Mouse (Mus musculus) CH12.LX (cell line): Measurements from ENCODE around the gene Tacc2. TPM values are rescaled to one million over a fixed set of nuclear protein-coding genes. Genes with fewer than 3 reads are reported as not detected.

ENCODE experiments used
- DNase-seq: peaks from one replicate; pipeline ENCODE4 v3.0.0-alpha.2; 2013; ENCODE audit errors: extremely low read depth
- H3K27ac ChIP-seq: 2 replicates; pipeline ENCODE4 v1.5.1; 2012; ENCODE audit warnings: low read depth, mild to moderate bottlenecking, control low read depth, moderate library complexity; ENCODE audit not compliant: insufficient read depth
- H3K27me3 ChIP-seq: replicated peaks from 2 replicates; pipeline ENCODE3; 2012; ENCODE audit warnings: inconsistent platforms
- H3K36me3 ChIP-seq, 2 experiments: replicated peaks in 1 of 2; 2 replicates each; pipeline versions ENCODE3 to v1.6.1; 2012; ENCODE audit warnings: inconsistent platforms in 1 of 2, low read length in 1 of 2, mild to moderate bottlenecking in 1 of 2, mixed read lengths in 1 of 2, moderate library complexity in 1 of 2; ENCODE audit not compliant: control insufficient read depth in 1 of 2, insufficient read depth in 1 of 2
- H3K4me1 ChIP-seq, 2 experiments: 2 replicates each; pipeline ENCODE4 v1.6.1; 2012; ENCODE audit warnings: inconsistent platforms in 1 of 2, moderate library complexity in 1 of 2; ENCODE audit not compliant: insufficient read depth in 2 of 2, control insufficient read depth in 1 of 2
- H3K4me2 ChIP-seq: 2 replicates; pipeline ENCODE4 v1.6.1; 2012; ENCODE audit warnings: low read depth, mild to moderate bottlenecking, control low read depth; ENCODE audit not compliant: poor library complexity, insufficient read depth, severe bottlenecking
- H3K4me3 ChIP-seq, 3 experiments: fragments of 150-350 bp in 1 of 3; sonication (generic) in 1 of 3; replicated peaks in 1 of 3; 2 replicates each; pipeline versions ENCODE3 to v1.5.1; 2011 to 2012; ENCODE audit warnings: low read depth in 2 of 3, low read length in 2 of 3, mild to moderate bottlenecking in 2 of 3, moderate library complexity in 2 of 3, control low read depth in 1 of 3, improper control_type of control experiment in 1 of 3, inconsistent platforms in 1 of 3, mixed read lengths in 1 of 3; ENCODE audit not compliant: poor library complexity in 1 of 3
- H3K79me2 ChIP-seq: replicated peaks from 2 replicates; pipeline ENCODE4 v1.6.1; 2012; ENCODE audit warnings: mild to moderate bottlenecking, moderate library complexity; ENCODE audit not compliant: control insufficient read depth, poor library complexity, insufficient read depth, severe bottlenecking; ENCODE audit errors: extremely low read depth
- H3K9ac ChIP-seq: 2 replicates; pipeline ENCODE4 v1.6.1; 2012; ENCODE audit warnings: low read depth, mild to moderate bottlenecking, control low read depth, moderate library complexity; ENCODE audit not compliant: insufficient read depth
- H3K9me3 ChIP-seq: replicated peaks from 2 replicates; pipeline ENCODE3; 2012; ENCODE audit warnings: low read length, inconsistent platforms, mixed read lengths
- BHLHE40 ChIP-seq: IDR thresholded peaks from 2 replicates; pipeline ENCODE4 v1.6.1; 2011; ENCODE audit warnings: mild to moderate bottlenecking, low read depth, low read length, improper control_type of control experiment
- CHD1 ChIP-seq: IDR thresholded peaks from 2 replicates; pipeline ENCODE4 v1.6.1; 2012; ENCODE audit warnings: low read depth, low read length, improper control_type of control experiment, inconsistent platforms
- CHD2 ChIP-seq: IDR thresholded peaks from 2 replicates; pipeline ENCODE4 v1.6.1; 2011; ENCODE audit warnings: low read length, improper control_type of control experiment
- CTCF ChIP-seq, 2 experiments: IDR thresholded peaks in 1 of 2; conservative IDR thresholded peaks in 1 of 2; 2 replicates each; pipeline ENCODE4 v1.5.1; 2011 to 2012; ENCODE audit warnings: low read depth in 2 of 2, low read length in 2 of 2, improper control_type of control experiment in 1 of 2, inconsistent platforms in 1 of 2, mild to moderate bottlenecking in 1 of 2, moderate library complexity in 1 of 2
- E2F4 ChIP-seq: IDR thresholded peaks from 2 replicates; pipeline ENCODE4 v1.6.1; 2011; ENCODE audit warnings: low read depth, low read length, improper control_type of control experiment; ENCODE audit not compliant: insufficient replicate concordance
- ELF1 ChIP-seq: IDR thresholded peaks from 2 replicates; pipeline ENCODE4 v1.6.1; 2014; ENCODE audit warnings: low read depth, mild to moderate bottlenecking, inconsistent platforms, low read length, improper control_type of control experiment
- ETS1 ChIP-seq: conservative IDR thresholded peaks from 2 replicates; pipeline ENCODE4 v1.6.1; 2012; ENCODE audit warnings: low read depth, mild to moderate bottlenecking, inconsistent platforms, low read length, improper control_type of control experiment, moderate library complexity
- GABPA ChIP-seq: IDR thresholded peaks from 2 replicates; pipeline ENCODE4 v1.6.1; 2012; ENCODE audit warnings: low read depth, low read length, improper control_type of control experiment, inconsistent platforms; ENCODE audit not compliant: insufficient replicate concordance
- HCFC1 ChIP-seq: IDR thresholded peaks from 2 replicates; pipeline ENCODE4 v1.6.1; 2012; ENCODE audit warnings: low read depth, mild to moderate bottlenecking, inconsistent platforms, low read length, improper control_type of control experiment
- JUN ChIP-seq: IDR thresholded peaks from 2 replicates; pipeline ENCODE4 v1.6.1; 2011; ENCODE audit warnings: low read depth, mild to moderate bottlenecking, low read length, improper control_type of control experiment, moderate library complexity; ENCODE audit not compliant: insufficient read depth
- KAT2A ChIP-seq: IDR thresholded peaks from 2 replicates; pipeline ENCODE4 v1.6.1; 2012; ENCODE audit warnings: low read length, improper control_type of control experiment, inconsistent platforms; ENCODE audit not compliant: insufficient replicate concordance
- MAFK ChIP-seq: IDR thresholded peaks from 2 replicates; pipeline ENCODE4 v1.6.1; 2011; ENCODE audit warnings: low read length, improper control_type of control experiment; ENCODE audit not compliant: insufficient replicate concordance
- MAX ChIP-seq: IDR thresholded peaks from 2 replicates; pipeline ENCODE4 v1.6.1; 2011; ENCODE audit warnings: low read length, improper control_type of control experiment
- MEF2A ChIP-seq: IDR thresholded peaks from 2 replicates; pipeline ENCODE4 v1.6.1; 2014; ENCODE audit warnings: low read depth, mild to moderate bottlenecking, inconsistent platforms, low read length, improper control_type of control experiment, borderline replicate concordance
- MYC ChIP-seq: IDR thresholded peaks from 2 replicates; pipeline ENCODE4 v1.6.1; 2011; ENCODE audit warnings: low read depth, mild to moderate bottlenecking, improper control_type of control experiment, low read length
- NELFE ChIP-seq: IDR thresholded peaks from 2 replicates; pipeline ENCODE4 v1.6.1; 2011; ENCODE audit warnings: low read depth, low read length, improper control_type of control experiment
- NRF1 ChIP-seq: IDR thresholded peaks from 2 replicates; pipeline ENCODE4 v1.6.1; 2014; ENCODE audit warnings: low read depth, mild to moderate bottlenecking, inconsistent platforms, low read length, improper control_type of control experiment, moderate library complexity
- PAX5 ChIP-seq: IDR thresholded peaks from 2 replicates; pipeline ENCODE4 v1.6.1; 2012; ENCODE audit warnings: low read length, inconsistent platforms, mixed read lengths
- POLR2A ChIP-seq: IDR thresholded peaks from 2 replicates; pipeline ENCODE4 v1.6.1; 2011; ENCODE audit warnings: low read depth, mild to moderate bottlenecking, improper control_type of control experiment, low read length
- RAD21 ChIP-seq: IDR thresholded peaks from 2 replicates; pipeline ENCODE4 v1.6.1; 2011; ENCODE audit warnings: low read depth, mild to moderate bottlenecking, low read length, improper control_type of control experiment, moderate library complexity
- RCOR1 ChIP-seq: conservative IDR thresholded peaks from 2 replicates; pipeline ENCODE4 v1.6.1; 2012; ENCODE audit warnings: low read depth, mild to moderate bottlenecking, inconsistent platforms, low read length, improper control_type of control experiment
- TBP ChIP-seq: conservative IDR thresholded peaks from 2 replicates; pipeline ENCODE4 v1.6.1; 2011; ENCODE audit warnings: low read depth, low read length, improper control_type of control experiment
- TCF12 ChIP-seq: IDR thresholded peaks from 2 replicates; pipeline ENCODE4 v1.6.1; 2014; ENCODE audit warnings: low read depth, mild to moderate bottlenecking, inconsistent platforms, low read length, improper control_type of control experiment
- UBTF ChIP-seq: IDR thresholded peaks from 2 replicates; pipeline ENCODE4 v1.6.1; 2012; ENCODE audit warnings: low read depth, mild to moderate bottlenecking, inconsistent platforms, low read length, improper control_type of control experiment, moderate library complexity
- USF1 ChIP-seq: IDR thresholded peaks from 2 replicates; pipeline ENCODE4 v1.6.1; 2014; ENCODE audit warnings: low read depth, mild to moderate bottlenecking, inconsistent platforms, low read length, improper control_type of control experiment
- ZC3H11A ChIP-seq: IDR thresholded peaks from 2 replicates; pipeline ENCODE4 v1.6.1; 2012; ENCODE audit warnings: low read depth, mild to moderate bottlenecking, inconsistent platforms, low read length, improper control_type of control experiment
- ZKSCAN1 ChIP-seq: IDR thresholded peaks from 2 replicates; pipeline ENCODE4 v1.6.1; 2012; ENCODE audit warnings: low read depth, inconsistent platforms, low read length, improper control_type of control experiment, borderline replicate concordance
- ZNF384 ChIP-seq: IDR thresholded peaks from 2 replicates; pipeline ENCODE4 v1.6.1; 2012; ENCODE audit warnings: low read depth, low read length, improper control_type of control experiment, inconsistent platforms
- dilution Hi-C: fragments of 300-500 bp; cut with MboI; formaldehyde crosslinking; loops from 2 replicates; pipeline ENCODE4 v1.14.3; 2020; ENCODE audit warnings: low sequenced_read_pairs; ENCODE audit not compliant: extremely low pct_unique_long_range_greater_than_20kb, extremely low pct_ligation_motif_present
- in situ Hi-C: fragments of 300-500 bp; cut with MboI; formaldehyde crosslinking; loops from 3 replicates; pipeline ENCODE4 v1.14.3; 2019; ENCODE audit warnings: low sequenced_read_pairs, low pct_ligation_motif_present, low pct_unique_long_range_greater_than_20kb, mixed read lengths
- polyA plus RNA-seq: library from polyadenylated mRNA; unstranded; fragments of >175 nt; gene quantifications from 2 replicates; pipeline ENCODE4 v1.2.1, GENCODE M21; 2012; ENCODE audit warnings: low read depth; ENCODE audit not compliant: insufficient read length
- total RNA-seq, 2 experiments: library from RNA; depleted of rRNA; stranded (reverse); fragments of 300-350 nt in 1 of 2; fragments of >200 nt in 1 of 2; gene quantifications; 2 replicates each; pipeline ENCODE4 v1.2.3; 2012 to 2014

The Tacc2 gene
- total and polyA plus RNA-seq, 3 experiments, result 0.13 to 0.41 TPM; not detected in 1

DNA sequence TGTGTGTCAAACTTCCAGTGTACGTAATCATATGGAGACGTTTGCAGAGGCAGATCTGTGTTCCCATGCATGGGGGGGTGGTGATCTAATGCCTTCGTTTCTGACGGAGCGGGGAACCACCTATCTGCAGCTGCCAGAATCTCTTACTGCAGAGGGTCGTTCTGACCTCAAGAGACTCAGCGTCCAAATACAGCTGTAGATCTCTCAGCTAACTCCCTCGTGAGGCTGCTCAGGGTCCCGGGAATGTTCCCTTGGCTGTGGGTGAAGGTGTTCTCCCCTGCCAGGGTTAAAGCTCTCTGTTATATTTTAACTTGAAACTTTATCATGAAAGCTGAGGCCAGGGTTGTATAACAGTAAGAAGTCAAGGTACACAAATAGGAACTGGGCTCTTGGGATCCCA lies 131.7 kb downstream of the Tacc2 start:
- no peaks in the 10 kb centered on the region for H3K9me3 ChIP-seq
- H3K4me1 ChIP-seq, result no peaks in the 10 kb centered on the region
- H3K27me3 ChIP-seq, result peaks cover 11% of the 10 kb centered on the region
- H3K79me2 ChIP-seq, result no peaks in the 10 kb centered on the region
- no peak overlapping the region for H3K4me3 ChIP-seq
- no peak overlapping the region for H3K4me2 ChIP-seq
- no peak for DNase-seq
- no peaks in the 10 kb centered on the region for H3K36me3 ChIP-seq
- TF ChIP-seq ZC3H11A, result no peak
- TF ChIP-seq NELFE, result no peak
- TF ChIP-seq MAFK, result no peak
- TF ChIP-seq TBP, result no peak
- TF ChIP-seq HCFC1, result no peak
- TF ChIP-seq GABPA, result no peak
- no peak for TF ChIP-seq MAX
- TF ChIP-seq ZKSCAN1, result no peak
- no peak for TF ChIP-seq BHLHE40
- no peak for TF ChIP-seq E2F4
- no peak for TF ChIP-seq RCOR1
- no peak for TF ChIP-seq CHD1
- no peak for TF ChIP-seq ZNF384
- no peak for TF ChIP-seq PAX5
- TF ChIP-seq CHD2, result no peak
- TF ChIP-seq CTCF (conservative IDR thresholded peaks at IDR 0.05 in 1 of 2, IDR thresholded peaks at IDR 0.05 in 1 of 2; ENCODE audit: low read depth in 2 of 2, low read length in 2 of 2), result no peak
- no peak for TF ChIP-seq KAT2A
- no peak for TF ChIP-seq ELF1
- TF ChIP-seq NRF1, result no peak
- in situ Hi-C loops, result no loop called here
- no peak overlapping the region for H3K27ac ChIP-seq
- dilution Hi-C loops, result no loop called here
- no peak overlapping the region for H3K9ac ChIP-seq

DNA sequence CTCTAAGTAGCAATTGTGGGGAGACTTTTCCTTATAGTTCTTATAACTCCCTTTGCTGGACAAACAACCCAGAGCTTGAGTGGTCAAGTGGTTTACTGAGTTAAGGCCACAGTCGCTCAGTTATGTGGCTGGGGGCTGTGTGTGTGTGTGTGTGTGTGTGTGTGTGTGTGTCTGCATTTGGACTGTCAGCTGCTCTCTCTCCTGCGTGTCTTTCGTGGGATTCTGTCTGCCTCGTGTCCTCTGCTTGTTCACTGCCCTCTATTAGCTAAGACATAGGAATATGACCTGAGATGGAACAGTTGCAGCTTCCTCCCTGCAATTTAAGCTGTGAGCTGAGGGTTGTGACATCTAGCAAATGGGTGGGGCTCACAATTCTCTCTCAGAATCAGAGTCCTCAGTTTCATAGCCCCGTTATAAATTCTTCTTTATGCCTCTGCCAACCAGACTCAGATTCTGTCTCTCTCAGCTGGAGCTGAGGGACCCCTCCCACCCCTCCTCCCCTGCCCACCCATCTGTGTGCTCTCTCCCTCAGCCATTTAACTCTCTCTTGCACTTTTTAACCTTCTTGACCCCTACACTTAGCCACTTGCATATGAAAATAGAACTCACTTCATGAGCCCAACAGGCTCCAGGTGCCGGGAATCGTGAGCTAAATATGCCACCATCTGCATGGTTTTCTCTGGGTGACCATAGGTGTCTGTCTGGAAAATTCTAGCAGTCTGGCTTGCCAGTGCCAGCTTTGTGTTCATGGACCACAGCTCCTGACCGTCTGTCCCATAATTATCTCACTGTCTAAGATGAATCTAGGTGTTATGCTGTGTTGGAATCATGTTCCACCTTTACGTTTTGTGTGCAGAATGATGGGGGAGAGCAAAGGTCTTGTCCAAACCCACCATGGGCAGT lies 132.4 kb downstream of the Tacc2 start:
- TF ChIP-seq ETS1, result no peak
- no peak for TF ChIP-seq USF1
- TF ChIP-seq NELFE, result no peak
- TF ChIP-seq BHLHE40, result no peak
- no peak for TF ChIP-seq TCF12
- no peak for TF ChIP-seq CHD1
- no peak for TF ChIP-seq UBTF
- no peak for TF ChIP-seq RAD21
- TF ChIP-seq MAFK, result no peak
- TF ChIP-seq ZC3H11A, result no peak
- TF ChIP-seq RCOR1, result no peak
- no peak for TF ChIP-seq MEF2A
- no peak for TF ChIP-seq POLR2A
- no peak for TF ChIP-seq JUN
- no peak for TF ChIP-seq NRF1
- no peak for TF ChIP-seq MYC
- no peak for DNase-seq
- H3K9me3 ChIP-seq, result no peaks in the 10 kb centered on the region
- H3K9ac ChIP-seq, result no peak overlapping the region
- no peak overlapping the region for H3K4me3 ChIP-seq
- in situ Hi-C loops (no loop called here), dilution Hi-C loops (no loop called here)
- H3K4me1 ChIP-seq, result no peaks in the 10 kb centered on the region
- no peaks in the 10 kb centered on the region for H3K36me3 ChIP-seq
- H3K27ac ChIP-seq, result no peak overlapping the region
- H3K79me2 ChIP-seq, result no peaks in the 10 kb centered on the region
- H3K4me2 ChIP-seq, result no peak overlapping the region
- peaks cover 12% of the 10 kb centered on the region for H3K27me3 ChIP-seq
